Mouse (Mus musculus): ENCODE data around the gene Vwa3a. TPM values are rescaled to one million over a fixed set of nuclear protein-coding genes. Genes with fewer than 3 reads are reported as not detected.

The Vwa3a gene
- polyA plus RNA-seq, 1 experiment from 2014 or later, result 0.02 TPM

- peak overlapping the region; percentile 78 for H3K9ac ChIP-seq
- H3K4me3 ChIP-seq (replicated peaks), result peak overlapping the region; percentile 74
- 6% methylated on average over 12 of the region's 12 CpGs for WGBS (ENCODE audit: insufficient replicate concordance)
- H3K4me2 ChIP-seq, result peak overlapping the region; percentile 74
- DNase-seq (peak; percentile 36), ATAC-seq (ENCODE audit: low read depth) (no peak)
- H3K36me3 ChIP-seq, result no peaks in the 10 kb centered on the region
- H3K9me3 ChIP-seq (replicated peaks), result no peaks in the 10 kb centered on the region
- H3K27me3 ChIP-seq, result peaks cover 4% of the 10 kb centered on the region; the same call in 1 of the 2 replicates
- H3K4me1 ChIP-seq (replicated peaks), result peaks cover 57% of the 10 kb centered on the region
- H3K27ac ChIP-seq, result peak overlapping the region; percentile 82
These were observed 97.2 kb downstream of the Vwa3a start for GRCm38 (mm10) chr7:120836361-120836760.

DNA sequence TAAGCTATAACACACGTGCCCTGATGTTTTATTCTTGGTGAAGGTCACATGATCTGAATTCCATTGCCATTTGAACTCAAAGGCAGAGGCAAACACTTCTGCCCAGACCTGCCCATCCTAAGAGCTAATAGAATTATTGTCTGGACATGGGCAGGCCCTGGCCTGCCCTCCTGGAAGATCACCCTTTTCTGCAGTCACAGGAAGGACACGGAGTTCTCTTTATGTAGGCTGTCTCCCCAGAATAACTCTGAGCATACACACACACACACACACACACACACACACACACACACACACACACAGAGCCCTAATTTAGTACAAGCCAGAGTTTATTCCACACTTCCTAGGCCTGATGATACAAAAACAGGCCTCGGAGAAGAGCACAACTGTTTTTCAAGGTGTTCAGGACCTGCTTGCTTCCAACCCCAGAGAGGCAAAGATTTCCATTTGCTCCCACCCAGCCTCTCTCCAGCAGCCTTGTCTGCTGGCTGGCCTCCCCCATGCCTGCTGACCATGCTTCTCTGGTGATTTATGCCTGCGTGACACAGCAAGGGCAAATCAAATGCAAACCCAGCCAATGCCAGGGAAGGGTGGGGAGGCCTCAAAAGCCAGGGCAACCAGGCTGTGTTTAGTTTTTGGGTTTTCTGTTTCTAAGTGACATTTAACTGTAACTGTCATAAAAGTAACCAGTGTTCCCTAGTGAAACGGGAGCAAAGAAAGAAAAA is 99.5 kb downstream of the Vwa3a start:
- no peak overlapping the region for H3K4me3 ChIP-seq (replicated peaks)
- H3K36me3 ChIP-seq, result no peaks in the 10 kb centered on the region
- 66% methylated on average over 5 of the region's 5 CpGs for WGBS (ENCODE audit: insufficient replicate concordance)
- H3K9ac ChIP-seq, result no peak overlapping the region
- H3K27me3 ChIP-seq, result no peaks in the 10 kb centered on the region
- 0 out of 2 replicates have a peak overlapping the region, but pooled peaks have one; percentile 21 for H3K27ac ChIP-seq
- peaks cover 53% of the 10 kb centered on the region for H3K4me1 ChIP-seq (replicated peaks)
- no peak overlapping the region for H3K4me2 ChIP-seq
- DNase-seq (no peak), ATAC-seq (ENCODE audit: low read depth) (no peak)
- H3K9me3 ChIP-seq (replicated peaks), result no peaks in the 10 kb centered on the region

DNA sequence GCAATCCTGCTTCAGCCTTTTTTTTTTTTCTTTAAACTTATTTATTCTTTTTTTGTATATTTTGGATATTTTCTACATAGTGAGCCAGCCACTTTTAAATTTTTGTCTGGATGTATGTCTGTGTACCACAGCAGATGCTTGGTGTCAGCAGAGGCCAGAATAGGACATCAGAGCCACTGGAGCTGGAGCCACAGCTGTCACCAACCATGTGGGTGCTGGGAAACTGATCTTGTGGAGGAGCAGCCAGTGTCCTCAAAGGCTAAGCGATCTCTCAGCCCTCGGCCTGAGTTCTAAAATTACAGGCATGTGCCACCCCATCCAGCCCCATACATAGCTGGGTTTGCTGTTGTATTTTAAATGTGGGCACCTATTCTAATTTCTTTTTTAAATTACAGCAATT is 100.7 kb downstream of the Vwa3a start:
- peaks cover 4% of the 10 kb centered on the region; the same call in 1 of the 2 replicates for H3K36me3 ChIP-seq
- H3K27me3 ChIP-seq, result no peaks in the 10 kb centered on the region
- no peak overlapping the region for H3K4me3 ChIP-seq (replicated peaks)
- DNase-seq (no peak), ATAC-seq (ENCODE audit: low read depth) (no peak)
- H3K27ac ChIP-seq, result no peak overlapping the region
- H3K4me2 ChIP-seq, result no peak overlapping the region
- H3K9ac ChIP-seq, result no peak overlapping the region; the same call in 1 of the 2 replicates
- WGBS (ENCODE audit: insufficient replicate concordance), result 69% methylated on average over 2 of the region's 2 CpGs
- peaks cover 52% of the 10 kb centered on the region for H3K4me1 ChIP-seq (replicated peaks)
- H3K9me3 ChIP-seq (replicated peaks), result no peaks in the 10 kb centered on the region

- H3K36me3 ChIP-seq, result peaks cover 30% of the 10 kb centered on the region
- H3K9me3 ChIP-seq (replicated peaks), result no peaks in the 10 kb centered on the region
- H3K9ac ChIP-seq, result peak within 1 kb of the TSS; percentile 96
- 4% methylated on average over 34 of the region's 35 CpGs for WGBS (ENCODE audit: insufficient replicate concordance)
- H3K4me3 ChIP-seq (replicated peaks), result peak within 1 kb of the TSS; percentile 94
- peak; percentile 92 for DNase-seq
- peak within 1 kb of the TSS; percentile 86 for H3K4me2 ChIP-seq
- peak within 1 kb of the TSS; percentile 98 for H3K27ac ChIP-seq
- no peaks in the 10 kb centered on the region for H3K27me3 ChIP-seq
- ATAC-seq (ENCODE audit: low read depth), result peak; percentile 93
- peaks cover 64% of the 10 kb centered on the region for H3K4me1 ChIP-seq (replicated peaks)
These were observed 103.4 kb downstream of the Vwa3a start, which contains the start of gene Eef2k for GRCm38 (mm10) chr7:120842345-120843036. TSS of gene Eef2k (plus strand) at chr7:120842831.

DNA sequence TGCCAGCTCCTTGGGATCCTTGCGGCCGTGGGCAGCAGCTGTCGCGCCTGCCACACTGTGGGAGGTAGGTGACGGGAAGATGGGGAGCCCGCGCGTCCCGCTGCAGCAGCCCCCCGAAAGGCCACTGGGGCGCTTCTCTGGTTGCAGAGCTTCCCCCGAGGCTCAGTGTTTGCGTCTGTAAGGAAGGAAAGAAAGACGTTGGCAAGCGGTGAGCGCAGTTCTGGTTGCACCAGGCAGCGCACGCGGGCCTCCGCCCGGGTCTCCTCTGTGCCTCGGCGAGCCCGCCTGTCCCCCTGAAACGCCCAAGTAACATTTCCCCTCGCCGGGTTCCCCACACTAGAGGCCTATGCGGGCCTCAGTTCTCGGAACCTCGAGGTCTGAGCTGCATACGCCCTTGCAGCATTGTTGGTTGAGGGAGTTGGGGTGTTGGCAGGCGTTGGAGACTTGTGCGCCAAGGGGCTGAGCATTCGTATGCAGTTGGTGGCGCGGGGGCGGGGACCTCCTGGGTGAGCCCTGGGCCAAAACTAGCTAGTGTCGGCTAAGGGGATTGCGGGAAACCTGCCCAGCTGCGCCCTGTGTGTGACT is 104.0 kb downstream of the Vwa3a start:
- ATAC-seq (ENCODE audit: low read depth), result peak; percentile 78
- Histone ChIP-seq H3K36me3 (peaks cover 36% of the 10 kb centered on the region), H3K4me1 (replicated peaks) (peaks cover 64% of the 10 kb centered on the region), H3K27ac (peak overlapping the region; percentile 98), H3K9me3 (replicated peaks) (no peaks in the 10 kb centered on the region), H3K27me3 (no peaks in the 10 kb centered on the region), H3K4me2 (peak overlapping the region; percentile 86), H3K4me3 (replicated peaks) (peak overlapping the region; percentile 94), H3K9ac (peak overlapping the region; percentile 96)
- under 1% methylated on average over 40 of the region's 40 CpGs for WGBS (ENCODE audit: insufficient replicate concordance)
- peak; percentile 79 for DNase-seq

DNA sequence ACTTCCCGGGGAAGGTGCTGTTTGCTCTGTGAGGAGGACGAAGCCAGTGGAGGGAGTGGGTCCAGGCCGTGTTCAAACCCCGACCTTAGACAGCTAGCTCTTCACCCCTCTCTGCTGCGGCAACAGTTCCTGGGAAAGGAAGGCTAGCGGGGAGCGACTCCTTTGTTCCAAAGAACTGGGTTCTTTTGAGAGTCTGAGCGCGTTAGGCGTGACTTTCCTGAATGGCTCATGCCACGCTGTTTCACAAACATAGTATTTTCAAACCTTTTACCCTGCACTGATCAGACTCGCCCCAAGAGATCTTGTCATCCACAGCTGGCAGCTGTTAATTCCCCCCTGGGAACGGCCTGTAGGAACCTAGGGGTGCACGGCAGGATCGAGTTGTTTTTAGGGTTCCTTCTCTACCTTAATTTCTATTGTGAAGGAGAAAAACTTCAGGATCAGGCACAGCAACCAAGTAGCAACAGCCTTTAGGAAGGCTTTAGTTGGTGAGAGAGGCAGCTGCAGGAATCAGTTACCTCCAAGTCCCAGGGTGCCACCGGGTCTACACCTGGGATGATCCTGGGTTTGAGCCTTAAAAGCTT is 104.8 kb downstream of the Vwa3a start:
- no peak for DNase-seq
- peak overlapping the region; percentile 96 for H3K9ac ChIP-seq
- peak overlapping the region; percentile 98 for H3K27ac ChIP-seq
- peaks cover 42% of the 10 kb centered on the region for H3K36me3 ChIP-seq
- H3K4me1 ChIP-seq (replicated peaks), result peaks cover 69% of the 10 kb centered on the region
- no peak for ATAC-seq (ENCODE audit: low read depth)
- H3K9me3 ChIP-seq (replicated peaks), result no peaks in the 10 kb centered on the region
- H3K4me3 ChIP-seq (replicated peaks), result peak overlapping the region; percentile 94
- WGBS (ENCODE audit: insufficient replicate concordance), result 5% methylated on average over 16 of the region's 16 CpGs
- H3K4me2 ChIP-seq, result peak overlapping the region; percentile 86
- H3K27me3 ChIP-seq, result no peaks in the 10 kb centered on the region

DNA sequence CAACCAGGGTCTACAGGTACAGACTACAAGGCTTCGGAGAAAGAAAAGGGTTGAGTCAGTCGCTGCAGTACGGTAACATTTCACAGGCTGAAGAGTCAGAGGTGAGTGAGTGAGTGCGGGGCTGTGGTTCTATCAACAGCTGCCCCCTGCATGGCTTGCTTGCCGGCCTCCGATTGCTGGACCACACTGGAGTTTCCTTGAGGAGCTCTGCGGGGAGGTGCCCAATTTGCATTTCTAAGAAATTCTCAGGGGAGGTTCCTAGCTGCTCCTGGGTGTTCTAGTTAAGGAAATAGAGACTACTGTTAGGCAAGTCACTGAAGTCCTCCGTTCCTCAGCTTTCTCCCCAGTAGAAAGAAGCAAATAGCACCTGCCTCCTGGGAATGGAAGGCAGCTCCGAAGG is 105.6 kb downstream of the Vwa3a start:
- 52% methylated on average over 9 of the region's 9 CpGs for WGBS (ENCODE audit: insufficient replicate concordance)
- Histone ChIP-seq H3K27ac (peak overlapping the region; percentile 98), H3K9ac (peak overlapping the region; percentile 96), H3K36me3 (peaks cover 42% of the 10 kb centered on the region), H3K4me2 (peak overlapping the region; percentile 86), H3K4me1 (replicated peaks) (peaks cover 77% of the 10 kb centered on the region), H3K4me3 (replicated peaks) (peak overlapping the region; percentile 94), H3K9me3 (replicated peaks) (no peaks in the 10 kb centered on the region), H3K27me3 (no peaks in the 10 kb centered on the region)
- DNase-seq (no peak), ATAC-seq (ENCODE audit: low read depth) (no peak)

DNA sequence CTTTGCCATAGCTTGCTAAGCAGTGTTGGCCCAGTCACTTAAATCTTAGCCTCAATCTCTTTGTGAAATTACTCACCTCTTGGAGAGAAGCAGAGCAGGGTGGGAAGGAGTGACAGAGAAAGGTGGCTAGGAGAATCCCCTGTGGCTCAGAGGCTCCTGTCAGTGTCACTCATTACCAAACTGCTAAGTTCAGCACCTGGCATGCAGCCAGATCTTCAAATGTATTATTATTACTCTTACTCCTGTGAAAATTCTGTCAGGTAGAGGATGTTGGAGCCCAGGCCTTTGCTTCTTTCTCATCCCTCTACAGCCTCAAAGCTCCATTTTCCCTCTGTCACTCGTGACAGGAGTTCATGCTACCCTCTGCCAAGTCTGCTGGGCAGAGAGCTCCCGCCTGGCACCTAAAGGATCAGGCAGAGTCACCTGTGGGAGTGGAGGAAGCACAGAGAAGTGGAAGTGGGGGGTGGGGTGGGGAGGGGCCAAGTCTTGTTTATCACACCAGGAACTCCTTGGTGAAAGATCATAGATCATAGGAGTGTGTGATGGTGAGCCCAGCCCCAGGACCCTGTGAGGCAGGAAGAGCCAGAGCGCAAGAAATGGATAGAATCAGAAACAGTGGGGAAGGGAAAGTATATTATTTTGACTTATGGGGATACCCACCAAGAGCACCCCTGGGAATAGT is 109.9 kb downstream of the Vwa3a start:
- ATAC-seq (ENCODE audit: low read depth) (no peak), DNase-seq (no peak)
- H3K4me3 ChIP-seq (replicated peaks), result no peak overlapping the region
- peaks cover 46% of the 10 kb centered on the region for H3K36me3 ChIP-seq
- H3K27ac ChIP-seq, result peak overlapping the region; percentile 58
- H3K9me3 ChIP-seq (replicated peaks), result no peaks in the 10 kb centered on the region
- H3K4me1 ChIP-seq (replicated peaks), result peaks cover 97% of the 10 kb centered on the region
- 0 out of 2 replicates have a peak overlapping the region, but pooled peaks have one; percentile 1 for H3K4me2 ChIP-seq
- WGBS (ENCODE audit: insufficient replicate concordance), result 68% methylated on average over 3 of the region's 3 CpGs
- peak overlapping the region; percentile 24 for H3K9ac ChIP-seq
- no peaks in the 10 kb centered on the region for H3K27me3 ChIP-seq

DNA sequence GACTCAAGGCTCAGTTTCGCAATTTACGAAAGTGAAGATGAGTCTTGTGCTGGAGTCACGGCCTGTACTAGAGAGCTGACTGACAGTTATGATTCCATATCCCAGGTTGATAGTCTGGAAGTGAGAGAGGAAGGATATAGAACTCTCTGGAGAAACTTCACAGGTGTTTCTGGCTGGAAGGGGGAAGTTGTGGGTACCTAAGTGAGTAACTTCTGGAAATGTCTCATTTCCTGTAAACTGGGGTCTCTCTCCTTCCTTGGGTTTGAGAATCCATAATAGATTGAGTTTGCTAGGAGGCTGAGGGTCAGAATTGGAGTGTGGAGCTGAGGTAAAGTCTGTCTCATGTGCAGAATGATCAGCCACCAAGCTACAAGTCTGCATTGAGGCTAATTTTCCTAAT is 111.0 kb downstream of the Vwa3a start:
- Histone ChIP-seq H3K9me3 (replicated peaks) (no peaks in the 10 kb centered on the region), H3K4me2 (peak overlapping the region; percentile 62), H3K4me1 (replicated peaks) (peaks cover 95% of the 10 kb centered on the region), H3K27ac (peak overlapping the region; percentile 87), H3K27me3 (no peaks in the 10 kb centered on the region), H3K9ac (peak overlapping the region; percentile 70), H3K36me3 (peaks cover 38% of the 10 kb centered on the region), H3K4me3 (replicated peaks) (no peak overlapping the region)
- DNase-seq (no peak), ATAC-seq (ENCODE audit: low read depth) (no peak)
- 84% methylated on average over 3 of the region's 3 CpGs for WGBS (ENCODE audit: insufficient replicate concordance)
